Mouse (Mus musculus) liver, embryonic 14.5 days (tissue): ENCODE measurements at regions not wholly inside any gene's neighbourhood (a gene's known extent, or its start where the extent isn't known, plus 50 kb on each side); places are given as distances from the start of the nearest gene placed in this dataset.

Experiments used
- CTCF ChIP-seq: IDR thresholded peaks from 2 replicates; pipeline ENCODE4 v1.5.1; 2016; ENCODE audit warnings: antibody characterized with exemption, low read depth, control low read depth
- EP300 ChIP-seq: IDR thresholded peaks from 2 replicates; pipeline ENCODE4 v1.6.1; 2016; ENCODE audit warnings: antibody characterized with exemption, low read depth

GRCm38 (mm10) chr2:92767476-92768005 is 147.4 kb upstream of the Syt13 start:
- TF ChIP-seq CTCF (no peak), EP300 (no peak)
